Mouse (Mus musculus) olfactory bulb, adult 2 months (tissue): Measurements from ENCODE around the gene Dgkd.

Source experiments
- CTCF ChIP-seq: fragments of 200-500 bp; IDR thresholded peaks from 2 replicates; pipeline ENCODE4 v1.5.1; 2012; ENCODE audit warnings: low read depth, mild to moderate bottlenecking, low read length, moderate library complexity; ENCODE audit not compliant: insufficient read depth
- POLR2A ChIP-seq: fragments of 200-500 bp; IDR thresholded peaks from 2 replicates; pipeline ENCODE4 v1.6.1; 2012; ENCODE audit warnings: mild to moderate bottlenecking, low read depth, low read length, moderate library complexity; ENCODE audit not compliant: insufficient read depth

GRCm38 (mm10) chr1:87900979-87901378 lies 47.9 kb downstream of the Dgkd start:
- TF ChIP-seq CTCF: no peak
- no peak for TF ChIP-seq POLR2A
